Mouse (Mus musculus): ENCODE data around the gene Ncoa1.

GRCm38 (mm10) chr12:4299300-4299699 is 177.7 kb downstream of the Ncoa1 start:
- TF ChIP-seq CTCF (IDR thresholded peaks at IDR 0.05), result no peak
- TF ChIP-seq POLR2A (IDR thresholded peaks at IDR 0.05; ENCODE audit: insufficient read depth, low read depth, low read length), result no peak
- no peak for TF ChIP-seq EP300 (IDR thresholded peaks at IDR 0.05; ENCODE audit: insufficient read depth, low read depth, low read length)

All from heart, adult 2 months (tissue).